Mouse (Mus musculus): ENCODE results near the gene Rgl2. TPM values are rescaled to one million over a fixed set of nuclear protein-coding genes. Genes with fewer than 3 reads are reported as not detected.
A peak's percentile ranks its signal among the peaks of the same experiment; 100 is the strongest.

Gene Rgl2
- total RNA-seq, 1 experiment: 65.8 TPM

- Histone ChIP-seq H3K4me3 (ENCODE audit: insufficient read depth in 1 of 2, low read depth in 1 of 2, low read length in 2 of 2, poor library complexity in 1 of 2, severe bottlenecking in 1 of 2) (no peak overlapping the region), H3K4me1 (ENCODE audit: control insufficient read depth in 2 of 2, insufficient read depth in 2 of 2, low read length in 2 of 2, poor library complexity in 1 of 2) (no peaks in the 10 kb centered on the region; a peak in 1 of 4 replicates), H3K9ac (ENCODE audit: insufficient read depth, low read depth, low read length, poor library complexity, severe bottlenecking) (no peak overlapping the region), H3K9me3 (ENCODE audit: control insufficient read depth, insufficient read depth, low read depth, low read length) (no peaks in the 10 kb centered on the region), H3K36me3 (ENCODE audit: control insufficient read depth, insufficient read depth, low read length, poor library complexity, severe bottlenecking) (no peaks in the 10 kb centered on the region; the same call in 1 of the 2 replicates), H3K27ac (ENCODE audit: insufficient read depth, low read depth, low read length, poor library complexity, severe bottlenecking) (no peak overlapping the region)
- in situ Hi-C loops (cut with MboI; ENCODE audit: low sequenced_read_pairs in 2 of 2, unreplicated experiment in 2 of 2): no loop called here
- TF ChIP-seq MAFK (IDR thresholded peaks at IDR 0.05; ENCODE audit: insufficient read depth, low read depth, low read length): peak; percentile 77
- no peak for TF ChIP-seq ZC3H11A (IDR thresholded peaks at IDR 0.05; ENCODE audit: borderline replicate concordance, low read depth, low read length)
- DNase-seq (ENCODE audit: low read depth, low spot score): no peak
Measured at GRCm38 (mm10) chr17:33973572-33973971, 44.2 kb downstream of the Rgl2 start.

- in situ Hi-C loops (cut with MboI; ENCODE audit: low sequenced_read_pairs in 2 of 2, unreplicated experiment in 2 of 2): no loop called here
- Histone ChIP-seq H3K4me1 (ENCODE audit: control insufficient read depth in 2 of 2, insufficient read depth in 2 of 2, low read length in 2 of 2, poor library complexity in 1 of 2) (peaks cover 5 to 13% of the 10 kb centered on the region in 2 experiments; a peak in 3 of 4 replicates), H3K9ac (ENCODE audit: insufficient read depth, low read depth, low read length, poor library complexity, severe bottlenecking) (peak overlapping the region; percentile 72), H3K9me3 (ENCODE audit: control insufficient read depth, insufficient read depth, low read depth, low read length) (no peaks in the 10 kb centered on the region), H3K27ac (ENCODE audit: insufficient read depth, low read depth, low read length, poor library complexity, severe bottlenecking) (no peak overlapping the region), H3K4me3 (ENCODE audit: insufficient read depth in 1 of 2, low read depth in 1 of 2, low read length in 2 of 2, poor library complexity in 1 of 2, severe bottlenecking in 1 of 2) (peak overlapping the region; percentile 80 to 83), H3K36me3 (ENCODE audit: control insufficient read depth, insufficient read depth, low read length, poor library complexity, severe bottlenecking) (no peaks in the 10 kb centered on the region; the same call in 1 of the 2 replicates)
- TF ChIP-seq HCFC1 (IDR thresholded peaks at IDR 0.05; ENCODE audit: borderline replicate concordance, insufficient read depth, low read length) (no peak), CHD2 (IDR thresholded peaks at IDR 0.05; ENCODE audit: low read depth, low read length) (no peak), ZC3H11A (IDR thresholded peaks at IDR 0.05; ENCODE audit: borderline replicate concordance, low read depth, low read length) (no peak), ZNF384 (IDR thresholded peaks at IDR 0.05; ENCODE audit: low read depth, low read length) (no peak), MAFK (IDR thresholded peaks at IDR 0.05; ENCODE audit: insufficient read depth, low read depth, low read length) (no peak)
- no peak for DNase-seq (ENCODE audit: low read depth, low spot score)
Measured at GRCm38 (mm10) chr17:33977861-33978557, 48.7 kb downstream of the Rgl2 start.

GRCm38 (mm10) chr17:33978631-33979031, 49.3 kb downstream of the Rgl2 start:
- in situ Hi-C loops (cut with MboI; ENCODE audit: low sequenced_read_pairs in 2 of 2, unreplicated experiment in 2 of 2): no loop called here
- DNase-seq (ENCODE audit: low read depth, low spot score): no peak
- no peaks in the 10 kb centered on the region; the same call in 1 of the 2 replicates for H3K36me3 ChIP-seq (ENCODE audit: control insufficient read depth, insufficient read depth, low read length, poor library complexity, severe bottlenecking)
- H3K4me3 ChIP-seq (ENCODE audit: insufficient read depth in 1 of 2, low read depth in 1 of 2, low read length in 2 of 2, poor library complexity in 1 of 2, severe bottlenecking in 1 of 2): peak overlapping the region; percentile 80 to 83
- TF ChIP-seq HCFC1 (IDR thresholded peaks at IDR 0.05; ENCODE audit: borderline replicate concordance, insufficient read depth, low read length): no peak
- TF ChIP-seq CHD2 (IDR thresholded peaks at IDR 0.05; ENCODE audit: low read depth, low read length): no peak
- TF ChIP-seq ZNF384 (IDR thresholded peaks at IDR 0.05; ENCODE audit: low read depth, low read length): no peak
- no peak for TF ChIP-seq MAFK (IDR thresholded peaks at IDR 0.05; ENCODE audit: insufficient read depth, low read depth, low read length)
- no peak for TF ChIP-seq ZC3H11A (IDR thresholded peaks at IDR 0.05; ENCODE audit: borderline replicate concordance, low read depth, low read length)
- H3K9me3 ChIP-seq (ENCODE audit: control insufficient read depth, insufficient read depth, low read depth, low read length): no peaks in the 10 kb centered on the region
- H3K9ac ChIP-seq (ENCODE audit: insufficient read depth, low read depth, low read length, poor library complexity, severe bottlenecking): peak overlapping the region; percentile 72
- peaks cover 5 to 13% of the 10 kb centered on the region in 2 experiments; a peak in 3 of 4 replicates for H3K4me1 ChIP-seq (ENCODE audit: control insufficient read depth in 2 of 2, insufficient read depth in 2 of 2, low read length in 2 of 2, poor library complexity in 1 of 2)
- H3K27ac ChIP-seq (ENCODE audit: insufficient read depth, low read depth, low read length, poor library complexity, severe bottlenecking): no peak overlapping the region

GRCm38 (mm10) chr17:33979512-33980050, 50.2 kb downstream of the Rgl2 start:
- Histone ChIP-seq H3K27ac (ENCODE audit: insufficient read depth, low read depth, low read length, poor library complexity, severe bottlenecking) (no peak overlapping the region), H3K9me3 (ENCODE audit: control insufficient read depth, insufficient read depth, low read depth, low read length) (no peaks in the 10 kb centered on the region), H3K9ac (ENCODE audit: insufficient read depth, low read depth, low read length, poor library complexity, severe bottlenecking) (no peak overlapping the region), H3K36me3 (ENCODE audit: control insufficient read depth, insufficient read depth, low read length, poor library complexity, severe bottlenecking) (no peaks in the 10 kb centered on the region; the same call in 1 of the 2 replicates), H3K4me3 (ENCODE audit: insufficient read depth in 1 of 2, low read depth in 1 of 2, low read length in 2 of 2, poor library complexity in 1 of 2, severe bottlenecking in 1 of 2) (no peak overlapping the region), H3K4me1 (ENCODE audit: control insufficient read depth in 2 of 2, insufficient read depth in 2 of 2, low read length in 2 of 2, poor library complexity in 1 of 2) (peaks cover 5 to 13% of the 10 kb centered on the region in 2 experiments; a peak in 3 of 4 replicates)
- DNase-seq (ENCODE audit: low read depth, low spot score): no peak
- no peak for TF ChIP-seq CHD2 (IDR thresholded peaks at IDR 0.05; ENCODE audit: low read depth, low read length)
- TF ChIP-seq ZNF384 (IDR thresholded peaks at IDR 0.05; ENCODE audit: low read depth, low read length): no peak
- no peak for TF ChIP-seq HCFC1 (IDR thresholded peaks at IDR 0.05; ENCODE audit: borderline replicate concordance, insufficient read depth, low read length)
- TF ChIP-seq MAFK (IDR thresholded peaks at IDR 0.05; ENCODE audit: insufficient read depth, low read depth, low read length): no peak
- no peak for TF ChIP-seq ZC3H11A (IDR thresholded peaks at IDR 0.05; ENCODE audit: borderline replicate concordance, low read depth, low read length)
- in situ Hi-C loops (cut with MboI; ENCODE audit: low sequenced_read_pairs in 2 of 2, unreplicated experiment in 2 of 2): no loop called here
